Mouse (Mus musculus) midbrain, embryonic 11.5 days (tissue): ENCODE measurements around the gene 9030025P20Rik. TPM values are rescaled to one million over a fixed set of nuclear protein-coding genes. Genes with fewer than 3 reads are reported as not detected.

Source experiments
- polyA plus RNA-seq: library from polyadenylated mRNA; unstranded; fragments of >200 nt; fragmentation: Nextera tagmentation; extraction: Ambion mirVana; gene quantifications from 2 replicates; pipeline ENCODE4 v1.2.1, GENCODE M21; 2014

Gene 9030025P20Rik
- polyA plus RNA-seq, 1 experiment from 2014 or later: 10.1 TPM

Other genes starting within 250 kb of the 9030025P20Rik start
- 5.1 and 8.2 TPM in 2 replicates for gene Wdr27, start 35.3 kb upstream of the 9030025P20Rik start, polyA plus RNA-seq
- 33.3 and 36.0 TPM in 2 replicates for gene 1600012H06Rik, start 35.3 kb upstream of the 9030025P20Rik start, polyA plus RNA-seq
- gene Phf10, start 17.2 kb upstream of the 9030025P20Rik start, polyA plus RNA-seq: 30.0 and 31.3 TPM in 2 replicates
- gene Gm3417, start 322 bp downstream of the 9030025P20Rik start, polyA plus RNA-seq: 1.3 and 1.4 TPM in 2 replicates
- 8.0 and 10.3 TPM in 2 replicates for gene Gm3435, start 31.7 kb downstream of the 9030025P20Rik start, polyA plus RNA-seq
- gene Ermard, start 62.7 kb downstream of the 9030025P20Rik start, polyA plus RNA-seq: 69.3 and 83.2 TPM in 2 replicates
- 0.68 TPM in 1 of 2 replicates, not detected in the other for gene Tcte3, start 63.0 kb downstream of the 9030025P20Rik start, polyA plus RNA-seq
- 3.8 and 4.6 TPM in 2 replicates for gene Gm3448, start 63.1 kb downstream of the 9030025P20Rik start, polyA plus RNA-seq